Mouse (Mus musculus) CD4-positive, CD25-positive, alpha-beta regulatory T cell, adult 4 months (primary cell): ENCODE data around the gene Galnt4. TPM values are rescaled to one million over a fixed set of nuclear protein-coding genes. Genes with fewer than 3 reads are reported as not detected.

ENCODE experiments used
- ATAC-seq: one replicate; pipeline ENCODE4 v1.8.0; 2017
- polyA plus RNA-seq, 2 experiments: library from polyadenylated mRNA; unstranded; fragments of 100-300 nt; shearing (Covaris generic); gene quantifications; one replicate each; pipeline ENCODE4 v1.2.1; 2017

Gene Galnt4
- polyA plus RNA-seq, 2 experiments from 2014 or later, result 2.8 to 3.3 TPM

GRCm38 (mm10) chr10:99115471-99116236 lies 7.7 kb downstream of the Galnt4 start:
- ATAC-seq, result peak; percentile 10

- ATAC-seq, result no peak
These were observed 8.3 kb downstream of the Galnt4 start for GRCm38 (mm10) chr10:99116237-99116632.

GRCm38 (mm10) chr10:99116650-99117615 lies 9.0 kb downstream of the Galnt4 start:
- peak; percentile 74 for ATAC-seq

GRCm38 (mm10) chr10:99117876-99118275 lies 9.9 kb downstream of the Galnt4 start:
- ATAC-seq, result no peak

- no peak for ATAC-seq
These were observed 10.7 kb downstream of the Galnt4 start for GRCm38 (mm10) chr10:99118697-99119096.

- peak; percentile 31 for ATAC-seq
These were observed 11.5 kb downstream of the Galnt4 start for GRCm38 (mm10) chr10:99119471-99119870.

GRCm38 (mm10) chr10:99126225-99126624 lies 18.3 kb downstream of the Galnt4 start, which contains the start of gene Phxr2:
Phxr2 (minus strand) TSS chr10:99126325.
- ATAC-seq, result no peak

- peak; percentile 83 for ATAC-seq
These were observed 19.0 kb downstream of the Galnt4 start for GRCm38 (mm10) chr10:99126954-99127353.

- peak; percentile 61 for ATAC-seq
These were observed 19.8 kb downstream of the Galnt4 start for GRCm38 (mm10) chr10:99127691-99128261.

GRCm38 (mm10) chr10:99130611-99131010 lies 22.7 kb downstream of the Galnt4 start:
- ATAC-seq, result no peak

- ATAC-seq, result no peak
These were observed 23.3 kb downstream of the Galnt4 start for GRCm38 (mm10) chr10:99131298-99131697.

GRCm38 (mm10) chr10:99132189-99132588 lies 24.2 kb downstream of the Galnt4 start:
- ATAC-seq, result peak; percentile 45

GRCm38 (mm10) chr10:99132595-99133272 lies 24.8 kb downstream of the Galnt4 start:
- no peak for ATAC-seq

GRCm38 (mm10) chr10:99133321-99133875 lies 25.4 kb downstream of the Galnt4 start:
- no peak for ATAC-seq

GRCm38 (mm10) chr10:99136337-99136736 lies 28.4 kb downstream of the Galnt4 start:
- ATAC-seq, result no peak

- no peak for ATAC-seq
These were observed 37.7 kb downstream of the Galnt4 start for GRCm38 (mm10) chr10:99145611-99146010.

- no peak for ATAC-seq
These were observed 38.6 kb downstream of the Galnt4 start for GRCm38 (mm10) chr10:99146596-99146995.

GRCm38 (mm10) chr10:99150016-99150415 lies 42.1 kb downstream of the Galnt4 start:
- ATAC-seq, result no peak

- ATAC-seq, result no peak
These were observed 43.6 kb downstream of the Galnt4 start for GRCm38 (mm10) chr10:99151580-99151979.

GRCm38 (mm10) chr10:99152063-99152462 lies 44.1 kb downstream of the Galnt4 start:
- ATAC-seq, result peak; percentile 75

- ATAC-seq, result no peak
These were observed 46.7 kb downstream of the Galnt4 start for GRCm38 (mm10) chr10:99154635-99155034.

GRCm38 (mm10) chr10:99156808-99157207 lies 48.8 kb downstream of the Galnt4 start:
- ATAC-seq, result no peak
